Comparison of ENCODE assay signal across 36 mouse cellular contexts in genomic region chr2:13134890-13135289, GRCm38 (mm10).
"Had no signal": no experiment of that assay in that cellular context is flagged by ENCODE, and none has a peak within 500 bp of the region (broad histone marks: within the 10 kb centered on the region; RNA-seq: fewer than 3 reads in every experiment).

No protein-coding gene starts in this region.

- H3K27me3 ChIP-seq: heart, embryonic 12.5 days; heart, embryonic 13.5 days; heart, embryonic 15.5 days; hindbrain, embryonic 12.5 days; hindbrain, embryonic 13.5 days; hindbrain, embryonic 15.5 days; intestine, embryonic 15.5 days; kidney, embryonic 15.5 days had no signal

- H3K36me3 ChIP-seq: heart, embryonic 10.5 days; heart, embryonic 12.5 days; heart, embryonic 13.5 days; heart, embryonic 15.5 days; hindbrain, embryonic 10.5 days; hindbrain, embryonic 12.5 days; hindbrain, embryonic 13.5 days; hindbrain, embryonic 15.5 days; intestine, embryonic 15.5 days; kidney, embryonic 15.5 days had no signal

- ATAC-seq: hindbrain, embryonic 16.5 days; hindbrain, postnatal 0 days; inflammation-experienced regulatory T-cells, adult 6 months; intestine, embryonic 15.5 days; intestine, embryonic 16.5 days; intestine, postnatal 0 days had no signal

- H3K4me3 ChIP-seq: heart, adult 2 months; heart, embryonic 10.5 days; heart, embryonic 12.5 days; heart, embryonic 13.5 days; heart, embryonic 15.5 days; hindbrain, embryonic 10.5 days; hindbrain, embryonic 12.5 days; hindbrain, embryonic 13.5 days; hindbrain, embryonic 15.5 days; intestine, embryonic 15.5 days; kidney, embryonic 15.5 days; layer of hippocampus, adult 2 months had no signal

- H3K9ac ChIP-seq: heart, embryonic 12.5 days; heart, embryonic 13.5 days; heart, embryonic 15.5 days; hindbrain, embryonic 12.5 days; hindbrain, embryonic 13.5 days; hindbrain, embryonic 14.5 days; hindbrain, embryonic 15.5 days; intestine, embryonic 15.5 days; kidney, embryonic 15.5 days had no signal

- H3K4me1 ChIP-seq: heart, embryonic 10.5 days; heart, embryonic 12.5 days; heart, embryonic 15.5 days; intestine, embryonic 15.5 days had no signal

- H3K27ac ChIP-seq: heart, adult 2 months; heart, embryonic 10.5 days; heart, embryonic 13.5 days; heart, embryonic 15.5 days; hindbrain, embryonic 10.5 days; hindbrain, embryonic 12.5 days; hindbrain, embryonic 13.5 days; hindbrain, embryonic 14.5 days; hindbrain, embryonic 15.5 days; hindbrain, postnatal 0 days; intestine, embryonic 15.5 days; kidney, embryonic 15.5 days; kidney, postnatal 0 days; layer of hippocampus, adult 2 months had no signal

- H3K4me2 ChIP-seq: heart, embryonic 11.5 days; heart, embryonic 12.5 days; heart, embryonic 13.5 days; heart, embryonic 15.5 days; hindbrain, embryonic 12.5 days; hindbrain, embryonic 13.5 days; hindbrain, embryonic 14.5 days; hindbrain, embryonic 15.5 days; intestine, embryonic 15.5 days; kidney, embryonic 15.5 days had no signal

- DNase-seq: heart, adult 18-20 months; heart, adult 2 months; heart, postnatal 10 days; heart, postnatal 14 days; heart, postnatal 36 days; heart, postnatal 4 days; kidney, adult 11 months; kidney, adult 18-20 months; kidney, adult 2 months; kidney, adult 8-10 months; kidney, adult 9 months; kidney, postnatal 10 days; kidney, postnatal 14 days; kidney, postnatal 25 days; kidney, postnatal 36 days; kidney, postnatal 4 days; layer of hippocampus, adult 9-11 months had no signal

- H3K9me3 ChIP-seq: heart, embryonic 10.5 days; heart, embryonic 12.5 days; heart, embryonic 13.5 days; heart, embryonic 15.5 days; hindbrain, embryonic 10.5 days; hindbrain, embryonic 12.5 days; hindbrain, embryonic 13.5 days; hindbrain, embryonic 15.5 days; intestine, embryonic 15.5 days; kidney, embryonic 15.5 days had no signal
